Mouse (Mus musculus) left cerebral cortex, postnatal 36 days (tissue): Measurements from ENCODE around the gene Pax8. TPM values are rescaled to one million over a fixed set of nuclear protein-coding genes. Genes with fewer than 3 reads are reported as not detected.

Experiments
- DNase-seq, 2 experiments: peaks; one replicate each; pipeline ENCODE4 v3.0.0; 2021 to 2022; ENCODE audit warnings: low spot score in 2 of 2, mixed read lengths in 1 of 2
- intact Hi-C: fragments of 180-260 bp; cut with DNase I; formaldehyde crosslinking; loops from one replicate; pipeline ENCODE4 v1.15.1; 2025
- total RNA-seq, 2 experiments: library from RNA; stranded (reverse); gene quantifications; 2 replicates each; pipeline ENCODE4 v1.2.3; 2021

Gene Pax8
- total RNA-seq, 2 experiments from 2014 or later, result not detected

DNA sequence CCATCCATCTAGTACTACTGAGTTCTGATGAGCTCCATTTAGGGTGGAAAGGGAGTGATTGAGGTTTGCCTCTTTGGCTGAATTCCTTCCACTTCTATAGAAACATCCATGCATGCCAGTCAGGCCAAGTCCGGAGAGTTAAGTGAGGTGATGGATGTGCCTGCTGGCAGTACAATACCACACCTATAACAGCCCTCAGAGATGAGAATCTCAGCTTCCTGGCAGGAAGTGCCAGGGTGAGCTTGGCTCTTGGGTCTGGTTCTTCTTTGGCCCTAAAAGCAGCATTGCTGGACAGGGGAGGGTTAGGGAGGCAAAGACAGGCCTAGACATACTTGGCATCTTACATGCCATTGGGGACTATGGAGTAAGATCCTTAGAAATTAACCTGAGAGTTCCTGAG is 7.0 kb downstream of the Pax8 start:
- intact Hi-C loops, result no loop called here
- DNase-seq, result no peak

GRCm38 (mm10) chr2:24467156-24467555 is 8.2 kb downstream of the Pax8 start:
- intact Hi-C loops, result no loop called here
- DNase-seq, result no peak

- intact Hi-C loops, result no loop called here
- no peak for DNase-seq
These were observed 14.6 kb downstream of the Pax8 start for GRCm38 (mm10) chr2:24460808-24461127.

GRCm38 (mm10) chr2:24460112-24460807 is 15.1 kb downstream of the Pax8 start:
- intact Hi-C loops, result no loop called here

DNA sequence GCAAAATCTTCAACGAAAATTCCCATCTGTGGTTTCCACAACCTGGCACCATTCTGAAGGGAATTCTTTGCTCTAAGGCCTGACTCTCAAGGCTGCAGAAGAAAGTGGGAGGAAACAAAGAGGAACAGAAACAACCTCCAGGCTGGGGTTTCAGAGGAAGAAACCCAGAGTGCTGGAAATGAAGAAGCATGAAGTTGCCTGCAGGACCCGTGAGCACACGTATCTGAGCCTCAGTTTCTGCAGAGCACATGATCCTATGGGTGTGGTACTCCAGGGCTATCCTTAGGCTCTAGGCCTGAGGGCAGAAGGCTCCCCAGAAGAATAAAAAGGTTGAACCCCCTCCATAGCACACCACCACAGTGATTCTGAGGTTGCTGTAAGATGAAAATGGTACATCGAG is 18.6 kb downstream of the Pax8 start:
- DNase-seq, result no peak
- intact Hi-C loops, result no loop called here

More at GRCm38 (mm10) chr2:24460112-24460807, 15.1 kb downstream of the Pax8 start:
- no peak for DNase-seq

GRCm38 (mm10) chr2:24455057-24455855 is 20.1 kb downstream of the Pax8 start:
- intact Hi-C loops, result no loop called here
- no peak for DNase-seq

DNA sequence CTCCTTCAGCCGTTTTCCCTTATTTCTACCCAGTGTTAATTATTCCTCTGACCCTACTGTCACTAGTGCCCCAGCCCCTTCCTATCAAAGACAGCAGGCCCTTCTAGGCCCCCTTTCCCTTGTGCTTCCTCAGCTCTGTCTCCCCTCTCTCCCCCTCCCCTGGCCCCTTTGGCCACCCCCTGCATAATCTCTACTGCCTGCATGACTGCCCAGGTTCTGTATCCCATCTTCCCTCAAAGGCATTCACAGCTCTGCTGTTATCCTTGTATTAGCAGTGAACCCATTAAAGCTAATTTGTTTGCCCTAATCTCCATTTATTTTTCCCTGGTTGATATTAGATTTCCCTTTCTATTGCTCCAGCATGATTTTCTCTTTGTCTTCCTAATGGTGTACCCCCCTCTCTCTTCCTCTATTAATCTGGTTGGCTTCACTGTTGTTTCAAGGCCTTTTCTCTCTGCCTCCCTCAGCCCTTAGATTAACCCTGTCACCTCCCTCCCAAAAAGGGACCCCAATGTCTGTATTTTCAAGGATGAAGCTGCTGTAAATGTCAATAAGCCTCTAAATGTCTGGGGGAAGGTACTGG is 20.9 kb downstream of the Pax8 start:
- DNase-seq, result no peak
- intact Hi-C loops, result no loop called here

DNA sequence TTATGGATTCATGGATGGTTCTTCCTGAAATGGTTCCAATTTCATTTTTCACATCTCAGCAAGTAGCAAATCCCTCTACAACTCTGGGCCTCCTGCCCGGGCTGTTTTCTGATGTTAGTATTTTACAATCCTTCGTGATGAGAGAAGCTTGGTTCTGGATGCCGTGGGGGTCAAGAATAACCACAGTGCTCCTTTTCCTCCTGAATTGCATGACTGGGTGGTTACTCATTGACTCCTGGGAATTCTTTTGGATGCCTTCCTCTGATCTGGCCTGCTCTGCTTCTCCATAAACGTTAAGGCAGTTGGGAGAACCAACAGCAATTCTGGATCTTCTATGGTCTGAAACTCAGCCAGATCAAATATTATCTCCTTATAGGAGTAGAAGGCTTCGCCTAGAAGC is 22.2 kb downstream of the Pax8 start:
- DNase-seq, result no peak
- intact Hi-C loops, result no loop called here

DNA sequence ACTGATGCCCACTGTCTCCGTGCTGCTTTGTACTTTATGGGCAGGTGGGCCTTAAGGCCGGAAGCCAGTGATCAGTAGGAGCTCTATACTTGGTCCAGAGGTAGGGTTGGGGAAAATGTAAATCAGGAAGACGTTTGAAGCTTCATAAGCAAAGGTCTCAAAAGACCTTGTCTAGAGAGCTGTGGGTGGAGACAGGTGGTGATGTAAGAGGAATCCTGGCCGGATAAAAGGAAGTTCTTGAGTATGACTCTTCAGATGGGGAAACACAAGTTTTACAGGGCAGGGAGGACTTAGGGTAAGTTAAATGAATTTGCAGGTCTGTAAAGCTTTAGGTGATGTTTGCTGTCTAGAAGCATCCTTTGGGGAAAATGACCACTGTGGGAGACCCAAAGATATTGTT is 26.3 kb downstream of the Pax8 start:
- DNase-seq, result no peak
- intact Hi-C loops, result no loop called here

GRCm38 (mm10) chr2:24443256-24443790 is 32.1 kb downstream of the Pax8 start:
- DNase-seq, result no peak
- intact Hi-C loops, result no loop called here

GRCm38 (mm10) chr2:24442303-24442925 is 33.0 kb downstream of the Pax8 start:
- no peak for DNase-seq
- intact Hi-C loops, result no loop called here

- intact Hi-C loops, result no loop called here
- DNase-seq, result no peak
These were observed 33.5 kb downstream of the Pax8 start for GRCm38 (mm10) chr2:24441899-24442298.

DNA sequence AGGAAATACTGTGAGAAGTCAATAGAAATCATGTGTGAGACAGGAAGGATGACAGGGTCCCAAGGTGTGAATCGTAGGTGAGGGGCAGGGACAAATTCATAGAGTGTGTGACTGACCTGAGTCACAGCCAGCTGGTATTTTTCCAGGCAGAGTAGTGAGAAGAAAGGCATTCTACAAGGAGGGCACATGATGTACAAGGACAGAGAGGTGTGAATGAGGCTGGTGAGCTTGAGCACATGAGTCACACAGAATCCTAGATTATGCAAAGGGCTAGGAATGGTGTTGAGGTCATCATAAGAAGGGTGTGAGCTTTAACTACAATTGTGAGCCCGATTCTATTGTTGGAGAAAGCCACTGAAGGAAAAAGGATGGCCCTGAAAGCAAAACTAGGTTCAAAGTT is 35.3 kb downstream of the Pax8 start:
- no peak for DNase-seq
- intact Hi-C loops, result no loop called here

DNA sequence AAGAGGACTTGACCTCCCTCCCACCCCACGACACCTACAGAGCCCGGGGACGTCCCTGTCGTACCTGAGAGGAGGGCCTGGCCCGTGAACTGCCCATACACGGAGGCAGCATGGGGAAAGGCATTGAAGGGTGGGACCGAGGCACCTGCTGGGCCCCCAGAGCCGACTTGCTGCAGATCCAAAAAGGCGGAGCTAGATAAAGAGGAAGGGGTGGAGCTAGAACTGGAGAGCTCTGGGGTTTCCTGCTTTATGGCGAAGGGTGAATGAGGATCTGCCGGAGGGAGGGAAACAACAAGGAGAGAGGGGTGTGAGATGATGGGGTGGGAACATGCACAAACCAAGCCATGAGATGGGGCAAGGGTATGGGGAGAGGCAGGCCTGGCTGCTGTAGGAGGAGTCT is 39.7 kb downstream of the Pax8 start:
- intact Hi-C loops, result no loop called here

GRCm38 (mm10) chr2:24434670-24435069 is 40.7 kb downstream of the Pax8 start:
- intact Hi-C loops, result no loop called here
- DNase-seq, result no peak

More for the DNA sequence above, 39.7 kb downstream of the Pax8 start:
- no peak for DNase-seq

DNA sequence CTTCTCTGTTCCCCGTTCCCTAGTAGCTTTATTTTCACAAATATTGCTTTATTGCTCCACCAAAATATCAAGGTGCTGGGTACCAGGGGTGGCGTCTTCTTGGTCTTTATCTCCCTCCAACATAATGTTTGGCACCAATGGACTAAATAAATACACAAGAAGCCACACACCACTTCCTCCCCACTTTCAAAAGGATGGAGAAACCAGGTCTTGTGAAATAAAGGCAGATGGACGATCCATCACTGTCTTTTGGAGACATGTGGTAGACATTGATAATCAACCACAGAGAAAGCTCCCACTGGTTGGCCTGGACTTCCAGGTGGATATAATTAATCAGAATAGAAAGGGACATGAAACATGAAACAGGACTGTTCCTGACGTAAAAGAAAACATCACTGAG is 45.6 kb downstream of the Pax8 start:
- no peak for DNase-seq
- intact Hi-C loops, result no loop called here

- intact Hi-C loops, result no loop called here
- DNase-seq, result no peak
These were observed 47.3 kb downstream of the Pax8 start for GRCm38 (mm10) chr2:24427866-24428675.

DNA sequence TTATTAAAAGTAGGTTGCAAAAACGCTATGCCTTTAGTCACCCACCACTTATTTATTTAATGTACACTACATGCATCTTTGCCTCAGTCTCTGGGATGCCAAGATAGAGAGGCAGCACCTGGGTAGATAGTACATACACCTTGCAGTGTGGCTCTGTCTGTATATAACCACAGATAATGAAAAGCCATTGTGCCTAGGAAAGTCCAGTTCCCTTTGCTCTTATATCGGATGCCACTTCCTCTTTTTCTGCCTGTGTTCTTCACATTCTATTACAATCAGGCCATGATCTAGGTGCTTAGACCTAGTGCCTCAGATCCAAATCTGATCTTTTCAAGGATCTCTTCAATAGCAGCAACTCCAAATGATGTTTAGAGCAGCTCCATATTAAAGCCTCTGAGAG is 49.8 kb downstream of the Pax8 start:
- intact Hi-C loops, result no loop called here
- no peak for DNase-seq

- intact Hi-C loops, result no loop called here
- DNase-seq, result no peak
These were observed 52.6 kb downstream of the Pax8 start for GRCm38 (mm10) chr2:24422815-24423214.
